Mouse (Mus musculus): ENCODE results near the gene Tapbp.
"Not testable (repeated sequence)": the region's sequence is repeated elsewhere in the genome, so short reads cannot be mapped to it uniquely, and the experiment has no call there.

The Tapbp gene

GRCm38 (mm10) chr17:33904835-33905234 lies 10.9 kb upstream of the Tapbp start, which contains the start of gene Platr17:
Gene Platr17 (plus strand): TSS chr17:33905135.
- not testable (repeated sequence) for DNase-seq (ENCODE audit: low spot score)

GRCm38 (mm10) chr17:33908331-33909076 lies 7.2 kb upstream of the Tapbp start:
- DNase-seq (ENCODE audit: low spot score): peak; percentile 45

GRCm38 (mm10) chr17:33909077-33909868 lies 6.4 kb upstream of the Tapbp start, which contains the start of gene Daxx:
Gene Daxx (plus strand): TSS chr17:33909414.
- peak; percentile 99 for DNase-seq (ENCODE audit: low spot score)

GRCm38 (mm10) chr17:33909869-33910250 lies 5.8 kb upstream of the Tapbp start:
- peak; percentile 38 for DNase-seq (ENCODE audit: low spot score)

- DNase-seq (ENCODE audit: low spot score): no peak
Observed at GRCm38 (mm10) chr17:33910346-33911051, 5.2 kb upstream of the Tapbp start.

GRCm38 (mm10) chr17:33911052-33911812 lies 4.5 kb upstream of the Tapbp start:
- no peak for DNase-seq (ENCODE audit: low spot score)

GRCm38 (mm10) chr17:33911813-33912414 lies 3.8 kb upstream of the Tapbp start:
- DNase-seq (ENCODE audit: low spot score): no peak

GRCm38 (mm10) chr17:33913264-33913663 lies 2.4 kb upstream of the Tapbp start:
- no peak for DNase-seq (ENCODE audit: low spot score)

- no peak for DNase-seq (ENCODE audit: low spot score)
Observed at GRCm38 (mm10) chr17:33913905-33914304, 1.8 kb upstream of the Tapbp start.

GRCm38 (mm10) chr17:33914969-33915391 lies 719 bp upstream of the Tapbp start:
- no peak for DNase-seq (ENCODE audit: low spot score)

GRCm38 (mm10) chr17:33916294-33916693 lies 595 bp downstream of the Tapbp start:
- DNase-seq (ENCODE audit: low spot score): peak; percentile 84

GRCm38 (mm10) chr17:33916847-33917655 lies 1.4 kb downstream of the Tapbp start:
- no peak for DNase-seq (ENCODE audit: low spot score)

- DNase-seq (ENCODE audit: low spot score): no peak
Observed at GRCm38 (mm10) chr17:33917656-33918292, 2.1 kb downstream of the Tapbp start.

- no peak for DNase-seq (ENCODE audit: low spot score)
Observed at GRCm38 (mm10) chr17:33918293-33919203, 2.8 kb downstream of the Tapbp start.

GRCm38 (mm10) chr17:33919351-33920281 lies 3.9 kb downstream of the Tapbp start:
- DNase-seq (ENCODE audit: low spot score): peak; percentile 65

GRCm38 (mm10) chr17:33920282-33921097 lies 4.8 kb downstream of the Tapbp start:
- DNase-seq (ENCODE audit: low spot score): peak; percentile 92

- no peak for DNase-seq (ENCODE audit: low spot score)
Observed at GRCm38 (mm10) chr17:33921361-33921760, 5.7 kb downstream of the Tapbp start.

Measured in embryo, embryonic 10.5 days (tissue).